Mouse (Mus musculus) Muller cell, postnatal 12 days (primary cell): Measurements from ENCODE around the gene Atp6v0c.

ENCODE experiments used
- DNase-seq: peaks from one replicate; pipeline ENCODE4 v3.0.0-alpha.2; 2015; ENCODE audit errors: inconsistent ontology term

Gene Atp6v0c

DNA sequence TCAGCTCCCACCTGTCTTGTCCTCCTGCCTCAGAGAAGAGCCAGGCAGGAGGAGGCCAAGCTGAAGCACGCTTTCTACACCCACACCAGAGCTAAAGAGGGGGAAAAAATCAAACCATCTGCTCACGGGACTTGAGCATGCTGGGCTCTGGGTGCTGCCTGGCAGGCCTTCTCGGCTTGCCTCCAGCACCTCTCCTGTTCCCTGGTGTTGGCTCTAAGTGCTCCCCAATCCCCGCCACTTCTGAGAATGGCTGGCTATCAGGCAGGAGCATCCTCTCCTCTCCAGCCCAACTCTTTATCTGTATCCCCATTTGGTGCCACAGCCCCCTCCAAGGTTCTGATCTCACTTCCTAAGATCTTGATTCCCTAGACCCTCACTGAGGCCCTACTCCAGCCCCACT, 29.8 kb upstream of the Atp6v0c start:
- DNase-seq, result no peak

DNA sequence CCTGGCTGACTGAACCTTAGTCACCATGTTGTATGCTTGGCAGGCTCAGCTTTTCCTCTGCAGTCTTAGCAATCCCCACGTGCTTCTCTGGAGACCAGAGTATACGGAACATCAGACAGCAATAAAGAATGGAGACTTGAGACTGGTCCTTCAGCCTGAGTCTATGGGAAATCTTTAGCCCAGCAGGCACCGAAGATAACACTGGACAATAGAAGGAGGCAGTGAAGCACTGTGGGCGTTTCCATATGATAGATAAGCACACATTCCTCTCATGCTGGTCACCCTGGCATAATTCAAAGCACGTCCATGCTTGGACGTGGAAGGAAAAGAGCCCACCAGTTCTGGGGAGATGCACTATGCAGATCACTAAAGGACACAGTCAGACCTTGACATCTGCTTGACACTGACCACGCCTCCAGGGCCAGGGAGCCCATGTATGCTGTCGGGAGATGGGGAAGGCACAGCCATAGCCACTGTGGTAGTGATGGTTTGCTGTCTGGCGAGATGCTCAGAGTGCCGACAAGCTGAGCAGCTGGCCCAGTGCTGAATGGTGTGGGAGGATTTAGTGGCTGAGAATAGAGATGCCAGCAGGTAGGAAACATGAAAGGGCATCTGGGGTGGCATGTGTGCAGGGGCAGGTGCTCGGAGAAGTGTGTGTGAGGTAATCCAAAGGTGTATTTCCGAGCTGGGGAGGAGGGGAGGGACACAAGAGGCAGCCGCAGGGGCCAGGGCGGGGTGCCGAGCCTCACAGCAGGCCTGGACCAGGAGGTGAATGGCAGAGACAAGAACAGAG, 27.7 kb upstream of the Atp6v0c start:
- DNase-seq, result no peak

DNA sequence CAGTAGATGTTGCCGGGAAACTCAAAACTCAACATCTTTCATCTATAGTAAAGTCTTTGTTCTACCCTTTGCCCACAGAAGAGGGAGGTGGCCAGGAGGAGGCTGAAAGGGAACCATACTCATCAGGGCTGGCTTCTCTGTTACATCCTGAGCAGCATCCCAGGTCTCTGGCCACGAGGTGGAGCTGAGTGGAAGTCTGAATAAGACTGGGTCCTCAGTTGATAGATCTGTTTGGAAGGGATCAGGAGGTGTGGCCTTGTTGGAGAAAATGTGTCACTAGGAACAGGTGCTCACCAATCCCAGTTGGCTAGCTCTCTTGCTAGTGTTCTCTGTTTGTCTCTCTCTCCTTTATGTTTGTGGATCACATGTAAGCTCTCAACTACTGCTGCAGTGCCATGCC, 25.8 kb upstream of the Atp6v0c start:
- no peak for DNase-seq

DNA sequence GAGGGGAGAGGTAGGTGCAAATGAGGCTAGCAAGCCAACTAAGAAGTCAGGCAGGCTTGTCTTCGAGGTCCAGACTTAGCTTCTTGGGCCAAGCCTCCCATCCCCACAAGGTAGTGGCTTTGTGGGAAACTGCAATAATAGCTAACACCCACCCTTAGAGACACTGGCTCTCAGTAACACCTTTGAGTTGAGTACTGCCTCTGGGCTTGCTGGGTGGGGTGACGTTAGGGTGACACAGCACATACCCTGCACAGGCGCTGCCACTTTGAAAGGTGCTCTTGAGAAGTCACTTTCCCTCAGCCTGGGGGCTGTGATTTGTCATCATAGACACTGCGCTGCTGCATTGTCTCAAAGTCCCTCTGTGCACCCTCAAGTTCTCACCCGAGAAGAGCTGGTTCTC, 24.3 kb upstream of the Atp6v0c start:
- DNase-seq, result no peak

DNA sequence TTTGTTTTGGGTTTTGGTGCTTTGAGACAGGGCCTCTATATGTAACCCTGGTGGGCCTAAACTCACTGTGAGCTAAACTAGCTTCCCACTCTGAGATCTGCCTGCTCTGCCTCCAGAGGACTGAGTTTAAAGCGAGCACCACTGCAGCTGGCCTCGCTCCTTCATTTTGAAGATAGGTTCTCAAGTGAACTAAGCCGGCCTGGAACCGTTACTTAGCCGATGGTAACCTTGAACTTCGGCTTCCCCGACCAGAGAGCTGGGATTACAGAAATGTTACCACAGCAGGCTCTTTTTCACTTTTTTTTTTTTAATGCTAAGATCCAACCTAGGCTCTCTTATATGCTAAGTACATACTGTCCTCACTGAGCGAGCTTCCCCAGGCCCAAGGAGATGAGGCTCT, 23.8 kb upstream of the Atp6v0c start:
- no peak for DNase-seq

DNA sequence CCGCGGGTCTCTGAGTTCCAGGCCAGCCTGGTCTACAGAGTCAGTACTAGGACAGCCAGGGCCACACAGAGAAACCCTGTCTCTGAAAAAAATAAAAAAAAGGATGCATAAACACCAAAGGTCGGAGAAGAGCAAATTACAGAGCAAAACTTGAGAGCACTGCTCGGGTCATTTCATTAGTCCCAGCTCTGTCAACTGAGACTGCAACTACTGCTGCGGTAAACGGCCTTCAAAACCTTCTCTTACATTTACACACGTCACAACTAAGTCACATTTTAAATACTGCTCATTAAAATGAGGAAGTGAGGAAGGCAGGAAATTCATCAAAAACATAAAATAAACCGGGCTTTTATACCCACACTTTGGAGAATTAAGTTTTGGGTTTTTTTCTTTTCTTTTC, 23.3 kb upstream of the Atp6v0c start:
- DNase-seq, result no peak

DNA sequence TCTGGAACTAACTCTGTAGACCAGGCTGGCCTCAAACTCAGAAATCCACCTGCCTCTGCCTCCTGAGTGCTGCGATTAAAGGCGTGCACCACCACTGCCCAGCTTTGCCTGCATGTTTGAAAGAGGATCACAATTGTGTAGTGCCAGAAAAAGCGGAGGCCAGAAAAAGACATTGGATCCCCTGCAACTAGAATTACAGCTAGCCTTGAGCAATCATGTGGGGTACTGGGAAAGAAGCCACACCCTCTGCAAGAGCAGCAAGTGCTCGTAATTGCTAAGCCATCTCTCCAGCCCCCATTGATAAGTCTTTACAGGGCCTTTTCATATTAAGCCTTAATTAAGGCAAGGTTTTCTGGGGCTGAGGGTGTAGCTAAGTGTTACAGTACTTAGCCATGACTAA, 22.0 kb upstream of the Atp6v0c start:
- DNase-seq, result no peak

DNA sequence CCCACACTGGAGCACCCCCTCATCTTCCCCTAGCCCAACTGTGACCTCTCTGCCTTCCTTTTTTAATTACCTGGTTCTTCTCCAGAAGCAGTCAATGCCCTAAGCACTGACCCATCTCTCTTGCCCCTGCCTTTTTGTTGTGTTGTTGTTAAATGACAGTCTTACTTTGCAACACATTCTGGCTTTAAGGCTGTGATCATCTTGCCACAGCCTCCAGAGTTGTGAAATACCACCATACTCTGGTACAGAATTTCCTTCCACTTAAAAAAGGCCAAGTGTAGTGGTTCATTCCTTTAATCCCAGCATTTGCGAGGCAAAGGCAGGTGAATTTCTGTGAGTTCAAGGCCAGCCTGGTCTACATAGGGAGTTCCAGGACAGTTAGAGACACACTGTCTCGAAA, 21.4 kb upstream of the Atp6v0c start:
- DNase-seq, result no peak

DNA sequence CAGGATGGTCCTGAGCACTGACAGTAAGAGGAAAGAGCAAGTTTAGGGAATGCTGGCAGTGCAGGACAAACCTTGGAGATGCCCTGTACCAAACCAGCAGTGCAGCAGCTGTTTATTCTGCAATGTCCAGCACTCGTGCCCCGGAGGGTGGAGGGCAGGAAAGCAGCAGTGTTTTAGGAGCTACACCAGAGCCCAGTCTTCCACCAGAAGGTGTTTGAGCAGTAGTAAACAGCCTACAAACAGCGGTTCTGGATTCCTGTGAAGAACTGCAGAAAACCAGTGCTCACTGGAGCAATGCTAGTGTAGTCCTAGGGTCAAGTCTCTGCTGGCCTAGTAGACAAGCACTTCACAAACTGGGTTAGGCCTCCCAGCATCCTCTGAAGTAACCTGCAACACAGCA, 4.8 kb upstream of the Atp6v0c start:
- no peak for DNase-seq

DNA sequence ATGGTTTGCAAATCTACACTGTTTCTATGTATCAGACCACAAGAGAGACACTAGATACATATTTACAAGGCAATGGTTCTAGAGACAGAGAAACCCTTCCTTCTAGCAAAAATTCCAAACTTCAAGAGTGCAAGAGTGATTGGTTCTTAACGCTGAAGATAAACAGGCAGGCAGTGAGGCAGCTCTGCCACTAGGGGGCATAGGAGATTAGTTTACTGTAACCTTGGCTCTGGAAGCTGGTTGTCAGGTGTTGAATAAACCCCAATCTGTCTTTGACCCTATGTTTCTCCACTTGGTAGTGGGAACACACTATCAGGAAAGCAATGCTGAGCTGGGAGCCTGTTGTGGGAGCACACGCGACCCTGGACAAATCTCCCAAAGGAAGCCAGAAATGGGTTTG, 3.9 kb upstream of the Atp6v0c start:
- peak; percentile 46 for DNase-seq

DNA sequence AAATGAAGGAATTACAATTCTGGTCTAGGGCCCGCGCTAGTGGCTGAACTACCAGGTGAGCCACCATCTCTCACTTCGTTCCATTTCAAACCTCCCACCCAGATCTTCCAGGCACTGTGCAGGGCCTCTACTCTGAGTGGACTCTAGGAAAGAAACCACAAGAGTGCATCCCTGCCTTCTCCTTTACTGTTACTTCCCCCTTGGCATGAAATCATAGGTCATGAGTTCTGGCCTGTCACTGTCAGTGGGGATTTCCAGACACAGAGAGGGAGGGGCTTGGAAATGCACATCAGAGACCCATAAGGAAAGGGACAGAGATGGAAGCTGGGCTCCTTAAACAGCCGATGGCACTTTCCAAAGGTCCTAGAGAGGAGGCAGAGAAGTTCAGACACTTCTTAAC, 2.2 kb upstream of the Atp6v0c start:
- peak; percentile 16 for DNase-seq

DNA sequence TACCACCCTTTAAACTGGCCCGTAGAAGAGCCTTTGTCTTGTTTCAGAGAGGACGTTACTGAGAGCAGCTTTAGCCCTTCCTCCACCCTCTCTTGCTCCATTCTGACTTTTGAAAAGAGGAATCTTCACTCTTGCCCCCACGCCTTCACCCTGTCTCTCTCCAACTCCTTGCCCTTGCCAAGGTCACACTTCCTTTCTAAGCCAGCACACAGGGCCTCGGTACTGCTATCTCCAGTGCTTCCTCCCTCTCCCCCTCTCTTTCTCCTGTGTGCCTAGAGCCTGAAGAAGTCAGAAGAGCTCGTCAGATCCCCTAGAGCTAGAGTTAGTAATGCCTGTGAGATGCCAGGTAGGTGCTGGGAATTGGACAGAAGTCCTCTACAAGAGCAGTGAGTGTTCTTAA, 1.2 kb upstream of the Atp6v0c start:
- DNase-seq, result no peak

DNA sequence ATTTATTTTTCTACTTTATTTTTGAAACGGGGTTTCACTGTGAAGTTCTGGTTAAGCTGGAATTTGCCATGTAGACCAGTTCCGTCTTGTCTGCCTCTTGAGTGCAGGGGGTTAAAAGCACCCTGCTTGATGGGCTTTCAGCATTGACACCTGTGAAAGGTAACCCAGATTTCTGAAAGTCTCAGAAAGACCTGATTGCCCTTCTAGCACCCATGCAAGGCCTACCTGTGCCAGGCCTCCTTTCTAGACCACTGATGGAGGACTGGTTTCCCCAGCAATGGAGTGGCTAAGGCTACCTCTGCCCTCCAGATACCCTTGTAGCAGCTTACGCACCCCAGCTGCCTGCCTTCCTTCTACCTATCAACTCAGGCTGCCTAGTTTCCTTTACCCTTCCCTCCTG, 623 bp upstream of the Atp6v0c start:
- DNase-seq, result no peak

DNA sequence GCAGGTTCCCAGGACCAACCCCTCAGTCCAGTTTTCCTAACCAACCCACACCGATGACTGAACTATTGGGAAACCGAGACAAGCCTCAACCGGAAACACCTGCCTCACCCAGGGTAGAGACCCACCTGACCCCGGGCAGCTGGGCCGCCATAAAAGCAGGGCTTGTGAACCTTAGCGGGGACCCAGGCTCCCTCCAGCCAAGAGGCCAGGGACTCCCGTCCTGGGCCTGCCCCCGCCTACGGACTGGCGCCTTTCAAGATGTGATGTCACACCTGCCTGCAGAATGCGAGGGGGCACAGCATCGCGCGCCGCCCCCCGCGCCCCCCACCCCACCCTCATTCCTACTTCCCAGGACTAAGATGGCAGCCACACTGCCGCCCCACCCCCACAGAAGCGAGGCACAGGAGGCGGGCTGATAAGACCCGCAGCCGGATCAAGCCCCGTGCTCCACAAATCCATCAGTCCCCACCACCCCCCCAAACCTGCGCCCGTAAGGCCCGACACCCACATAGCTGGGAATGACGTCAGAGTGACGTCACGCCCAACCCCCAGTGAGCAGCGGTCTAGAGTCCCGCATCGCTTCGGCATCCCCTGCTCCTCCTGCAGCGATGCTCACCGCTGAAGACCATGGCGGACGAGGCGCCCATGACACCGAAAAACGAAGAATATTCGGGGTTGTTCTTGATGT, 768 bp downstream of the Atp6v0c start:
- DNase-seq, result peak; percentile 73

DNA sequence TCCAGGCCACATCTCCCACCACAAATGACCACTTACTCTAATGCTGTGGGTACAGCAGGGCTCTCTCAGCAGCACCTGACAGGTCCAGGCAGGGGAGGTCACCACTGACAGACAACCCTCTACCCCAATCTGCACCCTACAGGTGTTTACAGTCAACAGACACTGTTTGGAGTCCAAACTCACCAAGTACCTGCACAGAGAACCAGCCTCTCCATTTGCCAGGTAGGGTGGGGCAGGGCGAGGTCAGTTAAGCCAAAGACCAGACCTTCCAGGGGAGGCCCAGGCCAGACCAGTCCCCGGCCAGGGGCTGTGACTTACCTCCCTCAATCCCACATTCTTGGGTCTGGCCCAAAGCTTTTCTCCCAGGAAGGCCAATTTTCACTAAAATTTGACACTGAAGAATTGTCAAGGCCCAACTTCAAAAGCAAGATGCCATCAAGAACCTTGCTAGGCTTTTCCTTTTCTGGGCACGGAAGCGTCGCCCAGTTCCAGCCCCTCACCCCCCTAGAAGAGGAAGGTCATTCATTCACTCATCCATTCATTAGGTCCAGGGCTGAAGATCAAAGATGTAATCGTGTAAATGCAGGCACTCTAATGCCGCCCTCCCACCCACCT, 1.5 kb downstream of the Atp6v0c start:
- DNase-seq, result no peak

DNA sequence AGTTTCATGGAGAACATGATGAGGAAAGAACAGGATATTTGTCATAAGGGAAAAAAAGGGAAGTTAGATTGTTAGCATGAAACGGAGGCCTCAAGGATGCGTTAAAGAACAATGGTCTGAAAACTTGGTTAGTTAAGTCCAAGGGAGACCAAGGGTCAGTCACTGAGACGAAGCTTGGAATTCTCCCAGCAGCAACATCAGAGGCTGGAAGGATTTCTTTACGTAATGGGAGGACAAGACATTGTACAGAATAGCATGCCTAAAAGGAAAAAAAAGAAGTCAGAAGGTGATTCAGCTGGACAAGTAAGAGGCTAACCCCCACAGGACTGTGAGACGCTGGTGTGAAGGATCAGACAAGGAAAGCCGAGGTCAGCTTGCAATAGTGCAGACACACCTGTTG, 2.4 kb downstream of the Atp6v0c start:
- DNase-seq, result no peak

DNA sequence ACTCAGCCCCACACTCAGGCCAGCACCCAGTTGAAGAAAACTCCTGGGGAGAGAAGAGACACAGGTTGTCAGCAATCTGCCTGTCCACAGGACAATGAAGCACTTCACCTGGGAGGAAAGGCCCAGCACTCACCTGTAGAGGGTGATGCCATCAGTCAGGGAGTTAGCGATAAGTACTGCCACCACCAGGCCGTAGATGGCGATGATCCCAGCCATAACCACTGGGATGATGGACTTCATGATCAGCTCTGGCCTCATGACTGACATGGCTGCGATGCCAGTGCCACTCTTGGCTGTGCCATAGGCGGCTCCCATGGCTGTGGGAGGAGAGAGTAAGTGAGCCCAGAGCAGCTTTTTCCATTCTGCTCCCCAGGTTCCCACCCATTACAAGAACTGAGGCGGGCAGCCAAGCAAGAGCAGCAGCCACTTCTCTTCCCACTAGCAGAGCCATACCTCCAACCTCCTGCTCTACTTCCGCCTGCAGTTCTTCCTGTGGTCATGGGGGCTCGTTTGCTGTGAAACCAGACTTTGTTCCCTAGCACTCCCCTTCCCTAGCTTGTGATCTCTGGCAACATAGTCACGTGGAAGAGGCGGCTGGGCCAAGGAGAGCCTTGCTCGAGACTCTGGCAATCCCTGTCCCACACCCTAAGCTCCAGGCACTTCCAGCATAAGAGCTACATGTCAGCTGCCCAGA, 4.8 kb downstream of the Atp6v0c start:
- DNase-seq, result no peak

DNA sequence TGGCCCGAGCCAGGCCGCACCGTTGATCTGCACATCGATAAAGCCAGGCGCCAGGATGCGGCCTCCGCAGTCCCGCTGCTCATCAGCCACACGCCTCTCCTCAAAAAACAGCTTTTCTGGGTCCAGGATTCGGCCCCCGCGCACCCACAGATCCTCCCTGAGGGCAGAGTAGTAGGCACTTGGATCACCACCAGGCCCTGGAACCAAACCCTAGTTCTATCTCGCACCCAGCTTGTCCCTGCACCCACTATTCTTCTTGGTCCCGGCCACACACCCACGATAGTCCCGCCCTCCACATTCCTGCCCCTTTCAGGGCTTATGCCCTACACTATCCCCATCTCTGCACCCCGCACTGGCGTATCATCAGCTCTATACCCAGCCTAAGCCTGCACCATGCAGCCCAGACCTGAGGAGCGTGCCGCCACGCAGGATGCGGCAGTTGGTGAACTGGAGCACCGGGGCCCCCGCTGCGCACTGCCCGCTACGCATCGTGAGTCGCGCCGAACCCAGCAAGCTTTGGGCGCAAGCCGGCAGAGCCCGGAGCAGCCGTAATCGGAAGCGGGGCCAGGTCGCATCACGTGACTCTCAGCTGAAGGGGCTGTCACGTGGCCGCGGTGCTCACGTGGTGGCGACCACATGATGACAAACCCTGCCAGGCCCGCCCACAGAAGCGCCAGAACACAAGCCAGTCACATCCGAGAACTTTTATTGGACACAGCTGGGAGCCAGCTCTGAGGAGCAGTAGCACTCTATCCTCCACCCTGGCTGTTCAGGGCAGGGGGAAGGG, 6.1 kb downstream of the Atp6v0c start, which contains the start of gene Amdhd2:
Gene Amdhd2, minus strand, starts transcription at position 591 of the 787 bp plus-strand sequence.
- DNase-seq, result peak; percentile 96

DNA sequence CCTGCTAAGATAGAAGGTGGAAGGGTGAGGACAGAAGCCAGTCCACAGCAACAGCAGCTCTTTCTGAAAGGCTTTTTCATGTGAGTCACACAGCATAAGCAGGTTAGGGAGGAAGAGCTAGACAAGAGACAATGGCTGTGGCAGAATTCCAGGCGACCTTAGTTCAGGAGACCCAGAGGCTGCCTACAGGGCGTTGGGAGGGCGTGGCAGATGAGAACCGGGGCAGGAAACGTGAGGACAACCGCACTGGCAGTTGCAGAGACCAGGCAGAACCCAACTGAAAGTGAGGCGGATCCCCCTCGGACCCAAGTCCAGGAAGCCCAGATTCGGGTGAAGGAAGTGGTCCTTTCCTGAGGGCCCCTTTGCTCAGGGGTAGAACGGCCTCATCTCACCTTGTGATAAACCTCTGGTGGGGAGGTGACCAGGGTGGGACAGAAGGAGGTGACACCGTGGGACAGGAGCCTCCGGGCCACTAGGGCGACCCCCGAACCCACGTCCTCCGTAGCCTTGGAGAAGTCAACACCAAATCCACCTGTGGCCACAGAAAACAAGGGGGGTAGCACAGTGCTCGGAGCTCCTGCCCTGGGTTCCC, 6.8 kb downstream of the Atp6v0c start:
- peak; percentile 65 for DNase-seq

DNA sequence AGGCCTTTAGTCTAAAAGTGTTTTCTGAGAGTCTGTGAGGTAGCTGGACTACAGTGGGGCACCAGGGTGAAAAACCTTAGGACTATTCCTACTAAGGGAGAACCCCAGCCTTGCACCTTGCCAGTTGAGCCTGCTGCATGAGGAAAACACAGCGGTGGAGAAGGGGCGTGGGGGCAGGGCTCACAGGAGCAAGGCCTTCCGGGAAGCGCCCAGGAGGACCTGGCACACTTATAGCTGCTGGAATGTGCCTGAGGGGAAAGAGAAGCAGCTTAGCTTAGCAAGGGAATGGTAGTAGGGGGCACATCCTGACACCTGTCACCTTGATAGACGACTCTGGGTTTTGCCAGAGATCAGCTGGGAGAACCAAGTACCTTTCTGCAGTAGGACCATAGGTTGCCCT, 8.0 kb downstream of the Atp6v0c start:
- DNase-seq, result no peak

DNA sequence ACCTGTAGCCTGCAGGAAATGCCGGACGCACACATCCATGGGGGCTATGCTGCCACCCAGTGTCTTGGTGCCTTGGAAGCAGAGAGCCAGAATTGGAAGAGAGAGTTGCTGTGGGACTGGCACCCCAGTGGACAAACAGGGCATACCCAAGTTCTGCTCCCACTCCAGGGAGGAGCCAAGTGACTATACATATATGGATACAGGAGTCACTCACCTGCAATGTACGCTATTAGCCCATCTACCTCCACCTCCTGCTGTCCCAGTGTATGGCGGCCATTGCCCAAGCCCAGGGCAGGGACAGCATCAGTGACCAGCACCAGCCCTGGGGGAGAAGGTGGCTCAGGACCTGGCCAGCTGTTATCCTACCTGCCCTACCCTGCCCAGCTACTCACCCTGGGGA, 12.0 kb downstream of the Atp6v0c start:
- DNase-seq, result no peak
